Mouse (Mus musculus) embryonic facial prominence, embryonic 11.5 days (tissue): ENCODE measurements around the gene Bms1. TPM values are rescaled to one million over a fixed set of nuclear protein-coding genes. Genes with fewer than 3 reads are reported as not detected.

Experiments used
- ATAC-seq: fragments of 200-750 bp; cut with Nextera tagmentation; replicated peaks from 2 replicates; pipeline ENCODE4 v1.8.0; 2017; ENCODE audit warnings: low read depth; ENCODE audit not compliant: insufficient number of reproducible peaks, low FRiP score, low TSS enrichment
- DNase-seq: peaks from one replicate; pipeline ENCODE4 v3.0.0-alpha.2; 2015; ENCODE audit warnings: low spot score
- H3K27ac ChIP-seq: fragments of 300-500 bp; sonication (generic); replicated peaks from 2 replicates; pipeline ENCODE4 v1.5.1; 2014; ENCODE audit warnings: mild to moderate bottlenecking, low read depth, low read length, control low read depth
- H3K27me3 ChIP-seq: fragments of 300-500 bp; sonication (generic); 2 replicates; pipeline ENCODE4 v1.6.1; 2014; ENCODE audit warnings: mild to moderate bottlenecking, low read length, moderate library complexity, mixed read lengths; ENCODE audit not compliant: control insufficient read depth, insufficient read depth
- H3K36me3 ChIP-seq: fragments of 300-500 bp; sonication (generic); replicated peaks from 2 replicates; pipeline ENCODE4 v1.6.1; 2014; ENCODE audit warnings: low read depth, mild to moderate bottlenecking, low read length, moderate library complexity, mixed read lengths; ENCODE audit not compliant: control insufficient read depth, insufficient read depth
- H3K4me1 ChIP-seq: fragments of 300-500 bp; sonication (generic); 2 replicates; pipeline ENCODE4 v1.6.1; 2014; ENCODE audit warnings: low read length, mixed read lengths; ENCODE audit not compliant: control insufficient read depth, insufficient read depth
- H3K4me2 ChIP-seq: fragments of 300-500 bp; sonication (generic); 2 replicates; pipeline ENCODE4 v1.6.1; 2014; ENCODE audit warnings: low read depth, mild to moderate bottlenecking, control low read depth, low read length, moderate library complexity
- H3K4me3 ChIP-seq: fragments of 300-500 bp; sonication (generic); 2 replicates; pipeline ENCODE4 v1.5.1; 2014; ENCODE audit warnings: low read depth, low read length, control low read depth
- H3K9ac ChIP-seq: fragments of 300-500 bp; sonication (generic); replicated peaks from 2 replicates; pipeline ENCODE4 v1.6.1; 2014; ENCODE audit warnings: mild to moderate bottlenecking, control low read depth, low read length
- H3K9me3 ChIP-seq: fragments of 300-500 bp; sonication (generic); replicated peaks from 2 replicates; pipeline ENCODE4 v1.6.1; 2016; ENCODE audit warnings: mild to moderate bottlenecking, low read length, inconsistent platforms, mixed read lengths; ENCODE audit not compliant: control insufficient read depth
- WGBS: fragments of 180-500 bp; shearing (Covaris S2); extraction: QIAGEN DNeasy Blood & Tissue Kit; methylation state at CpG from one replicate; pipeline ENCODE4 v1.1.7; 2014; 5-methylcytosine and 5-hydroxymethylcytosine counted together
- microRNA-seq: library from miRNA; unstranded; fragments of <30 nt; microRNA quantifications from one replicate; pipeline ENCODE4, GENCODE M21; 2016; ENCODE audit warnings: borderline number of aligned reads
- polyA plus RNA-seq: library from polyadenylated mRNA; unstranded; fragments of >200 nt; fragmentation: Nextera tagmentation; extraction: Ambion mirVana; gene quantifications from 2 replicates; pipeline ENCODE4 v1.2.1, GENCODE M21; 2014

Gene Bms1
- polyA plus RNA-seq, 1 experiment from 2014 or later: 53.3 TPM

GRCm38 (mm10) chr6:118333861-118334260 lies 85.4 kb downstream of the Bms1 start:
- Histone ChIP-seq H3K9ac (no peak overlapping the region), H3K4me2 (no peak overlapping the region), H3K27me3 (no peaks in the 10 kb centered on the region), H3K4me1 (no peaks in the 10 kb centered on the region), H3K27ac (no peak overlapping the region), H3K36me3 (no peaks in the 10 kb centered on the region), H3K9me3 (no peaks in the 10 kb centered on the region), H3K4me3 (no peak overlapping the region)
- WGBS: 83% methylated on average over 9 of the region's 9 CpGs
- ATAC-seq (no peak), DNase-seq (no peak)

Small RNA genes lying within 50 kb of the gene (microRNA-seq; reads per million reads assigned to microRNA genes)
- gene Gm25953: not detected

Other genes with a start within 250 kb of the Bms1 start
- gene Ret, start 221.8 kb downstream of the Bms1 start, polyA plus RNA-seq: 1.6 and 1.8 TPM in 2 replicates
- 12.9 and 13.1 TPM in 2 replicates for gene Zfp248, start 36.1 kb upstream of the Bms1 start, polyA plus RNA-seq
- gene Zfp9, start 59.8 kb upstream of the Bms1 start, polyA plus RNA-seq: 13.7 and 14.1 TPM in 2 replicates
- 18.1 and 21.7 TPM in 2 replicates for gene Ankrd26, start 142.8 kb upstream of the Bms1 start, polyA plus RNA-seq